Mouse (Mus musculus) testis, postnatal 10 days (tissue): Measurements from ENCODE around the gene Polr1c.

ENCODE experiments used
- DNase-seq: peaks from one replicate; pipeline ENCODE4 v3.0.0; 2021; ENCODE audit warnings: low spot score

The Polr1c gene

GRCm38 (mm10) chr17:46210550-46210949 is 37.3 kb downstream of the Polr1c start:
- DNase-seq, result no peak

- DNase-seq, result no peak
These were observed 41.2 kb downstream of the Polr1c start for GRCm38 (mm10) chr17:46206676-46207075.

GRCm38 (mm10) chr17:46203078-46203477 is 44.8 kb downstream of the Polr1c start:
- DNase-seq, result no peak

- DNase-seq, result peak; percentile 95
These were observed 45.3 kb downstream of the Polr1c start, which contains the start of the genes Polh and Xpo5 for GRCm38 (mm10) chr17:46202421-46203071. Polh (minus strand) TSS chr17:46202645. Xpo5 (plus strand) TSS chr17:46202782.

GRCm38 (mm10) chr17:46201151-46201550 is 46.7 kb downstream of the Polr1c start:
- no peak for DNase-seq
